Mouse (Mus musculus): Measurements from ENCODE around the gene Amd2.
A peak's percentile ranks its signal among the peaks of the same experiment; 100 is the strongest.

The Amd2 gene

DNA sequence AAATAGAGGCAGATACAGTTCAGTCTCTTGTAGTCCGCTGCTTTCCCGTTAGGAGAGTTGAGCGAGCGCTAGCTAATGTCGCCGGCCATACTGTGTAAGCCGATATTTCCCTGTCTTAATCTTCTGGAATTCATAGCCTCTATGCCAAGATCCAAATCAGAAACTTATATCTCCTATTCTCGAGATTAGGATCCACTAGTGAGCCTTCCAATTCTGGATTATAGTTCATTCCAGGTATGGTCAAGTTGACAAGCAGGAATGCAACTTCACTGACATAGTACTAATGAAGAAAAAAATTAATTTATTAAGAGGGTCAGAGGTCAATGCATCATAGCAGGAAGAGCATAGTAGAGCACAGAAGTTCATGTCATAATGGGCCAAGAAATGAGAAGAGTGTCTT is at the start of gene Amd2:
TSS of gene Amd2 (minus strand) at position 101 of the 400 bp plus-strand sequence.
- DNase-seq = no peak

GRCm38 (mm10) chr10:35761280-35761679 is 49.6 kb upstream of the Amd2 start:
- no peak for DNase-seq

GRCm38 (mm10) chr10:35737639-35738038 is 25.9 kb upstream of the Amd2 start:
- DNase-seq = no peak

DNA sequence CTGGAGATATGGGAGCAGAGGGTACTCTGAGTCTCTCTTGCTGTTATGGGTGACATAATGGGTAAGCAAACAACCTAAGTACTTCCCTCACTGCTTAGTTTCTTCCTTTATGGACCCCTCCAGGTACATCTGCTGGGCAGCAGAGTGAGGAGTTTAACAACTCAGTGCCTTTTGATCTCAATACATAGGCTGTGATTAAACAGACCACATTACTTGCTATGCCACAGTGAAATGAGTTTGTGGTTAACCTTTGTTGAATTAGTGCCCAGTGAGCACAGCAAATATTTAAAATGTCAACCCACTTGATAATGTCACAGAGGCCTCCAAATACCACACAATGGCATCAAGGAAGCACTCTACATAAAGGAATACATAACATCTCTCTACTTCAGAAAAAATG is 2.6 kb upstream of the Amd2 start:
- DNase-seq = peak in 1 of 2 experiments; percentile 4
